Mouse (Mus musculus) myocyte (in vitro differentiated cells): ENCODE data around the gene Ndufa7. TPM values are rescaled to one million over a fixed set of nuclear protein-coding genes. Genes with fewer than 3 reads are reported as not detected.

ENCODE experiments used
- H3K27me3 ChIP-seq: one replicate; pipeline ENCODE4 v1.6.1; 2011; ENCODE audit not compliant: control insufficient read depth, insufficient read depth, insufficient read length
- H3K36me3 ChIP-seq: one replicate; pipeline ENCODE4 v1.6.1; 2011; ENCODE audit not compliant: control insufficient read depth, insufficient read depth
- H3K4me2 ChIP-seq: one replicate; pipeline ENCODE4 v1.6.1; 2011; ENCODE audit warnings: low read depth, control low read depth
- H3K4me3 ChIP-seq: one replicate; pipeline ENCODE4 v1.5.1; 2011; ENCODE audit warnings: mild to moderate bottlenecking, control low read depth, moderate library complexity
- H3K79me2 ChIP-seq: one replicate; pipeline ENCODE4 v1.6.1; 2011; ENCODE audit not compliant: control insufficient read depth, insufficient read depth
- H3ac ChIP-seq: one replicate; pipeline ENCODE4 v1.6.1; 2011; ENCODE audit not compliant: control insufficient read depth, insufficient read length
- CEBPB ChIP-seq: IDR thresholded peaks from 2 replicates; pipeline ENCODE4 v1.6.1; 2011; ENCODE audit warnings: mild to moderate bottlenecking, moderate library complexity; ENCODE audit not compliant: poor library complexity, insufficient read depth, severe bottlenecking
- E2F4 ChIP-seq: IDR thresholded peaks from one replicate; pipeline ENCODE4 v1.6.1; 2011; ENCODE audit warnings: mild to moderate bottlenecking, control low read depth, moderate library complexity; ENCODE audit not compliant: insufficient read depth
- MAX ChIP-seq: IDR thresholded peaks from one replicate; pipeline ENCODE4 v1.6.1; 2011; ENCODE audit warnings: low read depth, mild to moderate bottlenecking, control low read depth
- MYOD1 ChIP-seq, 3 experiments: IDR thresholded peaks; one replicate each; pipeline ENCODE4 v1.6.1; 2011; ENCODE audit warnings: control low read depth in 2 of 3, low read depth in 2 of 3, mild to moderate bottlenecking in 2 of 3, moderate library complexity in 1 of 3; ENCODE audit not compliant: insufficient read length in 2 of 3, control insufficient read depth in 1 of 3
- MYOG ChIP-seq, 3 experiments: IDR thresholded peaks; one replicate each; pipeline ENCODE4 v1.6.1; 2011; ENCODE audit warnings: control low read depth in 2 of 3, low read depth in 2 of 3, mild to moderate bottlenecking in 2 of 3; ENCODE audit not compliant: insufficient read length in 2 of 3, control insufficient read depth in 1 of 3, insufficient read depth in 1 of 3
- POLR2A ChIP-seq: IDR thresholded peaks from one replicate; pipeline ENCODE4 v1.6.1; 2011; ENCODE audit warnings: low read depth, mild to moderate bottlenecking, control low read depth, moderate library complexity; ENCODE audit not compliant: insufficient read length
- POLR2AphosphoS2 ChIP-seq: IDR thresholded peaks from one replicate; pipeline ENCODE4 v1.6.1; 2011; ENCODE audit warnings: low read depth, control low read depth; ENCODE audit not compliant: insufficient read length
- REST ChIP-seq: IDR thresholded peaks from one replicate; pipeline ENCODE4 v1.6.1; 2011; ENCODE audit warnings: mild to moderate bottlenecking, control low read depth, moderate library complexity; ENCODE audit not compliant: insufficient read depth, insufficient read length
- SRF ChIP-seq: IDR thresholded peaks from one replicate; pipeline ENCODE4 v1.6.1; 2011; ENCODE audit warnings: low read depth; ENCODE audit not compliant: control insufficient read depth, insufficient read length
- TCF12 ChIP-seq: IDR thresholded peaks from one replicate; pipeline ENCODE4 v1.6.1; 2011; ENCODE audit warnings: mild to moderate bottlenecking, control low read depth; ENCODE audit not compliant: poor library complexity, insufficient read depth, severe bottlenecking
- TCF3 ChIP-seq: IDR thresholded peaks from one replicate; pipeline ENCODE4 v1.6.1; 2011; ENCODE audit warnings: low read depth, control low read depth; ENCODE audit not compliant: insufficient read length
- USF1 ChIP-seq: IDR thresholded peaks from one replicate; pipeline ENCODE4 v1.6.1; 2011; ENCODE audit warnings: low read depth, mild to moderate bottlenecking, control low read depth, moderate library complexity
- polyA plus RNA-seq: library from polyadenylated mRNA; unstranded; fragments of >200 nt; fragmentation: generic; extraction: Trizol; gene quantifications from one replicate; pipeline ENCODE4 v1.2.1, GENCODE M21; 2012; ENCODE audit warnings: missing spikeins

Ndufa7 gene
- polyA plus RNA-seq, 1 experiment, result 614 TPM

DNA sequence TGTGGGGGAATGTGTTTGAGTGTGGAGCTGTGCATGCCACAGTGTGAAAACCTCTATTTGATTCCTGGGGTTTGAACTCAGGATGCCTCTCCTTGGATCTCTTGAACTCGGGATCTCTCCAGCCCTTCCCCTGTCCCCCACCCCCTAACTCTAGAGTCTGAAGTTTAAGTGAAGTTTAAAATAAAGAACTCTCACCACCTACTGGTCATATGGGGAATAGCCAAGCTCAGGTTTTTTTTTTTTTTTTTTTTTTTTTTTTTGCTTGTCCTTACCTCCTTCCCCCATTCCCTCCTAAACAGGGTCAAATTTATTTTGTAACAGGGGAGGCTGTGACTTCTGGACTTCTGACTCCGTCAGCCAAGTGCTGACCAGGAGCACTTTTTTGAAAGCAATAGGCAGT is 22.2 kb upstream of the Ndufa7 start:
- Histone ChIP-seq H3K27me3 (no peaks in the 10 kb centered on the region), H3K36me3 (no peaks in the 10 kb centered on the region), H3K4me2 (no peak overlapping the region), H3K4me3 (no peak overlapping the region), H3K79me2 (no peaks in the 10 kb centered on the region), H3ac (no peak overlapping the region)
- TF ChIP-seq CEBPB (no peak), TCF12 (no peak), E2F4 (no peak), MYOG (IDR thresholded peaks at IDR 0.05; ENCODE audit: control insufficient read depth in 1 of 3, insufficient read depth in 1 of 3, insufficient read length in 2 of 3, low read depth in 2 of 3) (no peak), REST (no peak), POLR2AphosphoS2 (no peak), MYOD1 (IDR thresholded peaks at IDR 0.05; ENCODE audit: control insufficient read depth in 1 of 3, insufficient read length in 2 of 3, low read depth in 2 of 3) (no peak), POLR2A (no peak)

DNA sequence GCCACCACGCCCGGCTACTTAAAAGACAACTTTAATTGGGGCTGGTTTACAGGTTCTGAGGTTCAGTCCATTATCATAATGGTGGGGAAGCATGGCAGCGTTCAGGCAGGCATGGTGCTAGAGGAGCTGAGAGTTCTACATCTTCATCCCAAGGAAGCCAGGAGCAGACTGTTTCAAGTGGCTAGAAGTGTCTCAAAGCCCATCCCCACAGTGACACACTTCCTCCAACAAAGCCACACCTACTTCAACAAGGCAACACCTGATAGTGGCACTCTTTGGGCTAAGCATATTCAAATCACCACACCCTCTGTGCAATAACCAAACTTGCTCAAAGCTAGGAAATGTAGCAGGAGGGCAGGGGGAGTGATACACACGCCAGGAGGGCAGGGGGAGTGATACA is 20.2 kb upstream of the Ndufa7 start:
- H3K79me2 ChIP-seq, result no peaks in the 10 kb centered on the region
- no peak overlapping the region for H3K4me3 ChIP-seq
- H3ac ChIP-seq, result no peak overlapping the region
- no peak overlapping the region for H3K4me2 ChIP-seq
- no peak for TF ChIP-seq POLR2AphosphoS2
- no peaks in the 10 kb centered on the region for H3K27me3 ChIP-seq
- no peaks in the 10 kb centered on the region for H3K36me3 ChIP-seq

GRCm38 (mm10) chr17:33804745-33805144 is 19.6 kb upstream of the Ndufa7 start:
- no peaks in the 10 kb centered on the region for H3K36me3 ChIP-seq
- no peak overlapping the region for H3K4me3 ChIP-seq
- H3K27me3 ChIP-seq, result no peaks in the 10 kb centered on the region

GRCm38 (mm10) chr17:33807181-33807888 is 17.0 kb upstream of the Ndufa7 start:
- no peaks in the 10 kb centered on the region for H3K27me3 ChIP-seq
- no peak overlapping the region for H3ac ChIP-seq
- H3K4me3 ChIP-seq, result no peak overlapping the region
- no peaks in the 10 kb centered on the region for H3K36me3 ChIP-seq
- no peaks in the 10 kb centered on the region for H3K79me2 ChIP-seq
- no peak for TF ChIP-seq E2F4
- no peak for TF ChIP-seq MYOG (IDR thresholded peaks at IDR 0.05; ENCODE audit: control insufficient read depth in 1 of 3, insufficient read depth in 1 of 3, insufficient read length in 2 of 3, low read depth in 2 of 3)
- no peak for TF ChIP-seq MYOD1 (IDR thresholded peaks at IDR 0.05; ENCODE audit: control insufficient read depth in 1 of 3, insufficient read length in 2 of 3, low read depth in 2 of 3)
- no peak for TF ChIP-seq SRF
- no peak for TF ChIP-seq TCF3
- no peak for TF ChIP-seq POLR2AphosphoS2
- H3K4me2 ChIP-seq, result no peak overlapping the region

More at GRCm38 (mm10) chr17:33804745-33805144, 19.6 kb upstream of the Ndufa7 start:
- TF ChIP-seq REST, result no peak
- no peak for TF ChIP-seq MAX
- TF ChIP-seq CEBPB, result no peak
- TF ChIP-seq SRF, result no peak
- H3K4me2 ChIP-seq, result no peak overlapping the region
- H3K79me2 ChIP-seq, result no peaks in the 10 kb centered on the region
- H3ac ChIP-seq, result no peak overlapping the region

DNA sequence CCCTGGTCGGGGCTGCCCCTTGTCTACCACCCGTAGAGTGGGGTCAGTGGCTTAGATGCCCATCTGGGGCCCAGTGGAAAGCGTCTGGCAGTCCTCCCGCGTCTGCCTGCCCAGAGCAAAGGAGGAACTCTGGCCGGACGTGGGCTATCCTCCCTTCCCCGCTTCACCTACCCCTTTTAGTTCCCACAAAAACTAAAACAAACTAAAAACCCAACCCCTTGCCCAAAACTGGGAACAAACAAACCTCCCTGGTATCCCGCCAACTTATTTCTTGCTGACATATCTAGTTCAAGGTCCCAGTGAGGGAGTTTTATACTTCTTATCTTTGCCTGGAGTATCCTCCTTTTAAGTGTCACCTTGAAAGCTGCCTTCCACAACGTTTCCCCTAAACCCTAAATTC is 16.2 kb upstream of the Ndufa7 start:
- H3K27me3 ChIP-seq, result no peaks in the 10 kb centered on the region

More for the DNA sequence above, 16.2 kb upstream of the Ndufa7 start:
- Histone ChIP-seq H3K79me2 (no peaks in the 10 kb centered on the region), H3K4me2 (no peak overlapping the region), H3K36me3 (no peaks in the 10 kb centered on the region), H3K4me3 (no peak overlapping the region), H3ac (no peak overlapping the region)
- TF ChIP-seq MAX (no peak), E2F4 (no peak), REST (no peak), TCF12 (no peak), CEBPB (no peak), USF1 (no peak), SRF (no peak), TCF3 (no peak), MYOD1 (IDR thresholded peaks at IDR 0.05; ENCODE audit: control insufficient read depth in 1 of 3, insufficient read length in 2 of 3, low read depth in 2 of 3) (no peak)
